Mouse (Mus musculus): ENCODE results near the gene Cfap161. TPM values are rescaled to one million over a fixed set of nuclear protein-coding genes. Genes with fewer than 3 reads are reported as not detected.

Cfap161 gene
- polyA plus RNA-seq, 2 experiments = 0.08 TPM; not detected in 1

DNA sequence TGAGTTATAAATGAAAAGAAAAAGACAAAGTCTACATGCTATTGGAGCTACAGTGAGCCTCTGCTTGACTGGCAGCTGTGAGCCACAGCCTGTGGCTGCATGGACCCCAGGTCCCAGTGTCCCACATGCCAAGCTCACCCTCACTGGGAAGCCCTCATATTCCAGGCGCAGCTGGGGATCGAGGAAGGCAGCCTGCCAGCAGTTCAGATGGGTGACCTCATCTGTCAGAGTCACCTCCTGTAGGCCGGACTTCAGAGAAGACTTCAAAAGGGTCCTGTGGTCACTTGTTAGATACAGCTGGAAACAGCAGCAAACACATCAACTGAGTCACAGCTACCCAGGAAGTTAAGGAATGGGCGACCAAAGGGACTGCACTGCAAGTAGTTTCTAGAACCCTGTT, 14.7 kb downstream of the Cfap161 start:
- no peak overlapping the region for H3K27ac ChIP-seq
- 47% methylated on average over 4 of the region's 4 CpGs for WGBS (ENCODE audit: insufficient replicate concordance)
- no peak overlapping the region for H3K9ac ChIP-seq (replicated peaks)
- no peaks in the 10 kb centered on the region for H3K9me3 ChIP-seq (ENCODE audit: control insufficient read depth, low read length)
- H3K36me3 ChIP-seq (replicated peaks; ENCODE audit: control insufficient read depth, insufficient read depth, low read depth) = no peaks in the 10 kb centered on the region
- ATAC-seq (ENCODE audit: insufficient read depth) = no peak
- H3K27me3 ChIP-seq (ENCODE audit: control insufficient read depth, insufficient read depth, low read length) = no peaks in the 10 kb centered on the region
- H3K4me1 ChIP-seq (replicated peaks; ENCODE audit: control insufficient read depth in 2 of 2, insufficient read depth in 2 of 2, low read length in 1 of 2) = no peaks in the 10 kb centered on the region
- no peak overlapping the region for H3K4me3 ChIP-seq (ENCODE audit: insufficient read depth in 1 of 2, low read depth in 2 of 2, low read length in 2 of 2)
- H3K4me2 ChIP-seq (ENCODE audit: low read depth) = no peak overlapping the region
- no peak for DNase-seq (ENCODE audit: low read depth in 3 of 3, low spot score in 3 of 3)
- TF ChIP-seq EP300 (IDR thresholded peaks at IDR 0.05; ENCODE audit: low read depth) (no peak), CTCF (IDR thresholded peaks at IDR 0.05; ENCODE audit: low read depth) (no peak)

- Histone ChIP-seq H3K27me3 (ENCODE audit: control insufficient read depth, insufficient read depth, low read length) (no peaks in the 10 kb centered on the region), H3K4me1 (replicated peaks; ENCODE audit: control insufficient read depth in 2 of 2, insufficient read depth in 2 of 2, low read length in 1 of 2) (no peaks in the 10 kb centered on the region), H3K27ac (no peak overlapping the region), H3K9ac (replicated peaks) (no peak overlapping the region), H3K9me3 (ENCODE audit: control insufficient read depth, low read length) (no peaks in the 10 kb centered on the region), H3K4me2 (ENCODE audit: low read depth) (no peak overlapping the region), H3K36me3 (replicated peaks; ENCODE audit: control insufficient read depth, insufficient read depth, low read depth) (no peaks in the 10 kb centered on the region), H3K4me3 (ENCODE audit: insufficient read depth in 1 of 2, low read depth in 2 of 2, low read length in 2 of 2) (no peak overlapping the region)
- WGBS (ENCODE audit: insufficient replicate concordance) = 51% methylated on average over 2 of the region's 2 CpGs
- no peak for ATAC-seq (ENCODE audit: insufficient read depth)
- DNase-seq (ENCODE audit: low read depth in 3 of 3, low spot score in 3 of 3) = no peak
- TF ChIP-seq CTCF (IDR thresholded peaks at IDR 0.05; ENCODE audit: low read depth) = no peak
- TF ChIP-seq EP300 (IDR thresholded peaks at IDR 0.05; ENCODE audit: low read depth) = no peak
These were observed 15.7 kb downstream of the Cfap161 start for GRCm38 (mm10) chr7:83779028-83779427.

GRCm38 (mm10) chr7:83778516-83778915, 16.2 kb downstream of the Cfap161 start:
- no peak for TF ChIP-seq CTCF (IDR thresholded peaks at IDR 0.05; ENCODE audit: low read depth)
- TF ChIP-seq EP300 (IDR thresholded peaks at IDR 0.05; ENCODE audit: low read depth) = no peak
- Histone ChIP-seq H3K27me3 (ENCODE audit: control insufficient read depth, insufficient read depth, low read length) (no peaks in the 10 kb centered on the region), H3K36me3 (replicated peaks; ENCODE audit: control insufficient read depth, insufficient read depth, low read depth) (no peaks in the 10 kb centered on the region), H3K9ac (replicated peaks) (no peak overlapping the region), H3K27ac (no peak overlapping the region), H3K4me2 (ENCODE audit: low read depth) (no peak overlapping the region), H3K4me1 (replicated peaks; ENCODE audit: control insufficient read depth in 2 of 2, insufficient read depth in 2 of 2, low read length in 1 of 2) (no peaks in the 10 kb centered on the region), H3K9me3 (ENCODE audit: control insufficient read depth, low read length) (no peaks in the 10 kb centered on the region), H3K4me3 (ENCODE audit: insufficient read depth in 1 of 2, low read depth in 2 of 2, low read length in 2 of 2) (no peak overlapping the region)
- 44% methylated on average over 2 of the region's 2 CpGs for WGBS (ENCODE audit: insufficient replicate concordance)
- ATAC-seq (ENCODE audit: insufficient read depth) = no peak
- DNase-seq (ENCODE audit: low read depth in 3 of 3, low spot score in 3 of 3) = no peak

DNA sequence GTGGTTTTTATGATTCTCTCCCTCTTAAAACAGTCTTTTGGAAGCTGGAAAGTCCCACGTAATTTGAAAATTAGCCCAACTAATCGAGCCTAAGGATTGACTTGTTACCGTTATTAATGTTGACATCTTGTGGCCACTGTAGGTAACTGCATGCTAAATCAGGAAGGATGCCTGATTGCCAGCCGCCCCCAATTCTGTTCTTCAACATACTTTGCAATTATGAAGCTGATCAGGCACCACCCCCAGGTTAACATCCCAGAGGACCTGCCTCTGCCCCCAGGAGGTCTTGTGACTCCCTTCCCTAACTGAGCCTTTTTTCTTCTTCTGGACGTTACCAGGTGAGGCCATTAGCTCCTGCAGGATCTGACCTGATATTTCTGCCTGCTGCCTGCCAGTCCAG, 20.0 kb downstream of the Cfap161 start:
- ATAC-seq (ENCODE audit: insufficient read depth) = no peak
- WGBS (ENCODE audit: insufficient replicate concordance) = 30% methylated on average over 5 of the region's 5 CpGs
- no peak for DNase-seq (ENCODE audit: low read depth in 3 of 3, low spot score in 3 of 3)

GRCm38 (mm10) chr7:83763674-83764073, 31.0 kb downstream of the Cfap161 start:
- no peak overlapping the region for H3K9ac ChIP-seq (replicated peaks)
- no peaks in the 10 kb centered on the region for H3K4me1 ChIP-seq (replicated peaks; ENCODE audit: control insufficient read depth in 2 of 2, insufficient read depth in 2 of 2, low read length in 1 of 2)
- no peaks in the 10 kb centered on the region for H3K27me3 ChIP-seq (ENCODE audit: control insufficient read depth, insufficient read depth, low read length)
- H3K36me3 ChIP-seq (replicated peaks; ENCODE audit: control insufficient read depth, insufficient read depth, low read depth) = no peaks in the 10 kb centered on the region
- TF ChIP-seq EP300 (IDR thresholded peaks at IDR 0.05; ENCODE audit: low read depth) = no peak
- TF ChIP-seq CTCF (IDR thresholded peaks at IDR 0.05; ENCODE audit: low read depth) = no peak
- no peak overlapping the region for H3K27ac ChIP-seq
- no peak overlapping the region for H3K4me3 ChIP-seq (ENCODE audit: insufficient read depth in 1 of 2, low read depth in 2 of 2, low read length in 2 of 2)
- no peaks in the 10 kb centered on the region for H3K9me3 ChIP-seq (ENCODE audit: control insufficient read depth, low read length)
- 46% methylated on average over 3 of the region's 3 CpGs for WGBS (ENCODE audit: insufficient replicate concordance)
- no peak overlapping the region for H3K4me2 ChIP-seq (ENCODE audit: low read depth)
- ATAC-seq (ENCODE audit: insufficient read depth) (no peak), DNase-seq (ENCODE audit: low read depth in 3 of 3, low spot score in 3 of 3) (no peak)

More for the DNA sequence above, 20.0 kb downstream of the Cfap161 start:
- TF ChIP-seq EP300 (IDR thresholded peaks at IDR 0.05; ENCODE audit: low read depth) = no peak
- peak; percentile 50 for TF ChIP-seq CTCF (IDR thresholded peaks at IDR 0.05; ENCODE audit: low read depth)
- Histone ChIP-seq H3K36me3 (replicated peaks; ENCODE audit: control insufficient read depth, insufficient read depth, low read depth) (no peaks in the 10 kb centered on the region), H3K4me1 (replicated peaks; ENCODE audit: control insufficient read depth in 2 of 2, insufficient read depth in 2 of 2, low read length in 1 of 2) (no peaks in the 10 kb centered on the region; a peak in 1 of 4 replicates), H3K4me2 (ENCODE audit: low read depth) (no peak overlapping the region), H3K9ac (replicated peaks) (no peak overlapping the region), H3K27ac (no peak overlapping the region), H3K27me3 (ENCODE audit: control insufficient read depth, insufficient read depth, low read length) (no peaks in the 10 kb centered on the region), H3K9me3 (ENCODE audit: control insufficient read depth, low read length) (no peaks in the 10 kb centered on the region), H3K4me3 (ENCODE audit: insufficient read depth in 1 of 2, low read depth in 2 of 2, low read length in 2 of 2) (no peak overlapping the region)

All from liver, embryonic 14.5 days (tissue).